Mouse (Mus musculus) heart, embryonic 16.5 days (tissue): Measurements from ENCODE around the gene Fars2. TPM values are rescaled to one million over a fixed set of nuclear protein-coding genes. Genes with fewer than 3 reads are reported as not detected.
"Not testable (repeated sequence)": the region's sequence is repeated elsewhere in the genome, so short reads cannot be mapped to it uniquely, and the experiment has no call there.

Experiments used
- ATAC-seq: fragments of 200-750 bp; cut with Nextera tagmentation; replicated peaks from 2 replicates; pipeline ENCODE4 v1.8.0; 2017; ENCODE audit warnings: moderate number of reproducible peaks; ENCODE audit not compliant: insufficient read depth, low FRiP score; ENCODE audit errors: extremely low read depth
- H3K27ac ChIP-seq: fragments of 300-500 bp; sonication (generic); 2 replicates; pipeline ENCODE4 v1.5.1; 2014; ENCODE audit warnings: mild to moderate bottlenecking, low read length, control low read depth, moderate library complexity
- H3K27me3 ChIP-seq: fragments of 300-500 bp; sonication (generic); 2 replicates; pipeline ENCODE4 v1.6.1; 2014; ENCODE audit warnings: low read length, mixed read lengths; ENCODE audit not compliant: control insufficient read depth, insufficient read depth
- H3K36me3 ChIP-seq: fragments of 300-500 bp; sonication (generic); 2 replicates; pipeline ENCODE4 v1.6.1; 2014; ENCODE audit not compliant: control insufficient read depth, insufficient read depth
- H3K4me1 ChIP-seq: fragments of 300-500 bp; sonication (generic); 2 replicates; pipeline ENCODE4 v1.6.1; 2014; ENCODE audit warnings: low read length, mixed read lengths; ENCODE audit not compliant: control insufficient read depth, insufficient read depth
- H3K4me2 ChIP-seq: fragments of 300-500 bp; sonication (generic); 2 replicates; pipeline ENCODE4 v1.6.1; 2014; ENCODE audit warnings: low read depth, mild to moderate bottlenecking, control low read depth, low read length
- H3K4me3 ChIP-seq: fragments of 300-500 bp; sonication (generic); 2 replicates; pipeline ENCODE4 v1.5.1; 2014; ENCODE audit warnings: mild to moderate bottlenecking, control low read depth, low read length
- H3K9ac ChIP-seq: fragments of 300-500 bp; sonication (generic); 2 replicates; pipeline ENCODE4 v1.6.1; 2014; ENCODE audit warnings: low read length, control low read depth
- H3K9me3 ChIP-seq: fragments of 300-500 bp; sonication (generic); replicated peaks from 2 replicates; pipeline ENCODE4 v1.6.1; 2016; ENCODE audit warnings: low read length; ENCODE audit not compliant: control insufficient read depth
- WGBS: fragments of 180-500 bp; shearing (Covaris S2); extraction: QIAGEN DNeasy Blood & Tissue Kit; methylation state at CpG from one replicate; pipeline ENCODE4 v1.1.7; 2014; 5-methylcytosine and 5-hydroxymethylcytosine counted together
- polyA plus RNA-seq: library from polyadenylated mRNA; unstranded; fragments of >200 nt; fragmentation: Nextera tagmentation; extraction: Ambion mirVana; gene quantifications from 2 replicates; pipeline ENCODE4 v1.2.1, GENCODE M21; 2015

The Fars2 gene
- polyA plus RNA-seq, 1 experiment from 2014 or later = 71.5 TPM

GRCm38 (mm10) chr13:36329871-36330270 lies 212.7 kb downstream of the Fars2 start:
- H3K4me1 ChIP-seq = no peaks in the 10 kb centered on the region
- no peak overlapping the region for H3K9ac ChIP-seq
- no peak overlapping the region for H3K4me3 ChIP-seq
- H3K27me3 ChIP-seq = no peaks in the 10 kb centered on the region
- 74% methylated on average over 2 of the region's 2 CpGs for WGBS
- no peaks in the 10 kb centered on the region for H3K9me3 ChIP-seq
- no peak for ATAC-seq
- no peaks in the 10 kb centered on the region for H3K36me3 ChIP-seq
- H3K27ac ChIP-seq = no peak overlapping the region
- no peak overlapping the region for H3K4me2 ChIP-seq

GRCm38 (mm10) chr13:36330542-36330941 lies 213.3 kb downstream of the Fars2 start:
- Histone ChIP-seq H3K4me1 (no peaks in the 10 kb centered on the region), H3K27me3 (no peaks in the 10 kb centered on the region), H3K36me3 (no peaks in the 10 kb centered on the region), H3K27ac (no peak overlapping the region), H3K9me3 (no peaks in the 10 kb centered on the region), H3K4me2 (no peak overlapping the region), H3K9ac (no peak overlapping the region), H3K4me3 (no peak overlapping the region)
- 75% methylated on average over 3 of the region's 3 CpGs for WGBS
- no peak for ATAC-seq

- H3K4me2 ChIP-seq = no peak overlapping the region
- no peak overlapping the region for H3K4me3 ChIP-seq
- no peaks in the 10 kb centered on the region for H3K4me1 ChIP-seq
- no peak for ATAC-seq
- H3K27me3 ChIP-seq = no peaks in the 10 kb centered on the region
- H3K9me3 ChIP-seq = no peaks in the 10 kb centered on the region
- WGBS = 73% methylated on average over 5 of the region's 5 CpGs
- H3K9ac ChIP-seq = no peak overlapping the region
- H3K27ac ChIP-seq = no peak overlapping the region
- no peaks in the 10 kb centered on the region for H3K36me3 ChIP-seq
These were observed 217.5 kb downstream of the Fars2 start for GRCm38 (mm10) chr13:36334748-36335147.

- Histone ChIP-seq H3K9ac (no peak overlapping the region), H3K4me2 (peak overlapping the region; percentile 26; the same call in 1 of the 2 replicates), H3K36me3 (no peaks in the 10 kb centered on the region), H3K4me3 (no peak overlapping the region), H3K4me1 (peaks cover 4% of the 10 kb centered on the region), H3K27ac (no peak overlapping the region), H3K27me3 (no peaks in the 10 kb centered on the region), H3K9me3 (no peaks in the 10 kb centered on the region)
- 34% methylated on average over 11 of the region's 11 CpGs for WGBS
- no peak for ATAC-seq
These were observed 234.3 kb downstream of the Fars2 start for GRCm38 (mm10) chr13:36351529-36351928.

- Histone ChIP-seq H3K36me3 (no peaks in the 10 kb centered on the region), H3K27me3 (no peaks in the 10 kb centered on the region), H3K4me1 (no peaks in the 10 kb centered on the region), H3K9ac (no peak overlapping the region), H3K27ac (no peak overlapping the region), H3K9me3 (no peaks in the 10 kb centered on the region), H3K4me2 (no peak overlapping the region), H3K4me3 (no peak overlapping the region)
- WGBS = 56% methylated on average over 4 of the region's 4 CpGs
- ATAC-seq = no peak
These were observed 240.3 kb downstream of the Fars2 start for GRCm38 (mm10) chr13:36357469-36357868.

GRCm38 (mm10) chr13:36361419-36361818 lies 244.2 kb downstream of the Fars2 start:
- H3K27me3 ChIP-seq = no peaks in the 10 kb centered on the region
- no peak for ATAC-seq
- 70% methylated on average over 3 of the region's 3 CpGs for WGBS

GRCm38 (mm10) chr13:36365719-36366118 lies 248.5 kb downstream of the Fars2 start:
- not testable (repeated sequence) for H3K36me3 ChIP-seq, H3K27me3 ChIP-seq, ATAC-seq, H3K4me1 ChIP-seq, H3K4me2 ChIP-seq, H3K9ac ChIP-seq, H3K9me3 ChIP-seq, H3K27ac ChIP-seq, H3K4me3 ChIP-seq
- WGBS = 93% methylated on average over 5 of the region's 5 CpGs

More at GRCm38 (mm10) chr13:36361419-36361818, 244.2 kb downstream of the Fars2 start:
- Histone ChIP-seq H3K4me3 (no peak overlapping the region), H3K9ac (no peak overlapping the region), H3K4me1 (no peaks in the 10 kb centered on the region), H3K9me3 (no peaks in the 10 kb centered on the region), H3K36me3 (no peaks in the 10 kb centered on the region), H3K4me2 (no peak overlapping the region), H3K27ac (no peak overlapping the region)

GRCm38 (mm10) chr13:36366304-36366703 lies 249.1 kb downstream of the Fars2 start:
- ATAC-seq = 0 out of 2 replicates have a peak, but pooled peaks have one; percentile 28
- WGBS = 88% methylated on average over 6 of the region's 6 CpGs

GRCm38 (mm10) chr13:36367712-36368491 lies 250.7 kb downstream of the Fars2 start:
- Histone ChIP-seq H3K4me1 (no peaks in the 10 kb centered on the region), H3K27me3 (no peaks in the 10 kb centered on the region), H3K36me3 (no peaks in the 10 kb centered on the region), H3K9ac (no peak overlapping the region), H3K27ac (no peak overlapping the region), H3K4me3 (no peak overlapping the region), H3K4me2 (no peak overlapping the region), H3K9me3 (no peaks in the 10 kb centered on the region)
- no peak for ATAC-seq

More at GRCm38 (mm10) chr13:36366304-36366703, 249.1 kb downstream of the Fars2 start:
- Histone ChIP-seq H3K4me1 (no peaks in the 10 kb centered on the region), H3K9me3 (no peaks in the 10 kb centered on the region), H3K27me3 (no peaks in the 10 kb centered on the region), H3K9ac (no peak overlapping the region), H3K36me3 (no peaks in the 10 kb centered on the region), H3K4me3 (no peak overlapping the region), H3K4me2 (no peak overlapping the region), H3K27ac (no peak overlapping the region; the same call in 1 of the 2 replicates)
